Mouse (Mus musculus) intestine, postnatal 0 days (tissue): Measurements from ENCODE around the gene Ngrn. TPM values are rescaled to one million over a fixed set of nuclear protein-coding genes. Genes with fewer than 3 reads are reported as not detected.

Experiments
- ATAC-seq: fragments of 200-750 bp; cut with Nextera tagmentation; 2 replicates; pipeline ENCODE4 v1.8.0; 2017; ENCODE audit warnings: mild to moderate bottlenecking, moderate TSS enrichment, moderate library complexity
- H3K27ac ChIP-seq: fragments of 300-500 bp; sonication (generic); 2 replicates; pipeline ENCODE4 v1.5.1; 2014; ENCODE audit warnings: mild to moderate bottlenecking, low read depth, low read length, moderate library complexity
- H3K27me3 ChIP-seq: fragments of 300-500 bp; sonication (generic); replicated peaks from 2 replicates; pipeline ENCODE4 v1.6.1; 2014; ENCODE audit warnings: low read length, mixed read lengths; ENCODE audit not compliant: control insufficient read depth, insufficient read depth
- H3K36me3 ChIP-seq: fragments of 300-500 bp; sonication (generic); 2 replicates; pipeline ENCODE4 v1.6.1; 2014; ENCODE audit warnings: mild to moderate bottlenecking, moderate library complexity; ENCODE audit not compliant: control insufficient read depth, insufficient read depth
- H3K4me1 ChIP-seq: fragments of 300-500 bp; sonication (generic); replicated peaks from 2 replicates; pipeline ENCODE4 v1.6.1; 2014; ENCODE audit warnings: antibody characterized with exemption, low read length, mixed read lengths; ENCODE audit not compliant: control insufficient read depth, insufficient read depth
- H3K4me2 ChIP-seq: fragments of 300-500 bp; sonication (generic); replicated peaks from 2 replicates; pipeline ENCODE4 v1.6.1; 2014; ENCODE audit warnings: low read depth, mild to moderate bottlenecking, moderate library complexity
- H3K4me3 ChIP-seq: fragments of 300-500 bp; sonication (generic); 2 replicates; pipeline ENCODE4 v1.5.1; 2014; ENCODE audit warnings: low read depth, low read length
- H3K9ac ChIP-seq: fragments of 300-500 bp; sonication (generic); 2 replicates; pipeline ENCODE4 v1.6.1; 2014; ENCODE audit warnings: mild to moderate bottlenecking, low read depth, low read length
- H3K9me3 ChIP-seq: fragments of 300-500 bp; sonication (generic); 2 replicates; pipeline ENCODE4 v1.6.1; 2016; ENCODE audit warnings: mixed run types; ENCODE audit not compliant: control insufficient read depth
- CTCF ChIP-seq: sonication (generic); IDR thresholded peaks from 2 replicates; pipeline ENCODE4 v1.5.1; 2016; ENCODE audit warnings: low read depth, mild to moderate bottlenecking, control low read depth, antibody characterized with exemption, moderate library complexity
- WGBS: fragments of 180-500 bp; shearing (Covaris S2); extraction: QIAGEN DNeasy Blood & Tissue Kit; methylation state at CpG from one replicate; pipeline ENCODE4 v1.1.7; 2014; 5-methylcytosine and 5-hydroxymethylcytosine counted together
- polyA plus RNA-seq: library from polyadenylated mRNA; unstranded; fragments of >200 nt; fragmentation: Nextera tagmentation; extraction: Ambion mirVana; gene quantifications from 2 replicates; pipeline ENCODE4 v1.2.1, GENCODE M21; 2015

Ngrn gene
- polyA plus RNA-seq, 1 experiment from 2014 or later, result 30.2 TPM

GRCm38 (mm10) chr7:80280998-80281397, 20.0 kb downstream of the Ngrn start:
- no peak overlapping the region for H3K4me3 ChIP-seq
- peaks cover 52% of the 10 kb centered on the region for H3K36me3 ChIP-seq
- H3K9me3 ChIP-seq, result no peaks in the 10 kb centered on the region
- H3K4me1 ChIP-seq, result no peaks in the 10 kb centered on the region
- TF ChIP-seq CTCF, result peak; percentile 50
- no peak for ATAC-seq
- H3K27me3 ChIP-seq, result no peaks in the 10 kb centered on the region
- H3K9ac ChIP-seq, result no peak overlapping the region
- WGBS, result 93% methylated on average over 2 of the region's 2 CpGs
- no peak overlapping the region for H3K27ac ChIP-seq
- H3K4me2 ChIP-seq, result no peak overlapping the region

GRCm38 (mm10) chr7:80281646-80282045, 20.6 kb downstream of the Ngrn start:
- Histone ChIP-seq H3K27me3 (no peaks in the 10 kb centered on the region), H3K9ac (no peak overlapping the region), H3K36me3 (peaks cover 50% of the 10 kb centered on the region), H3K9me3 (no peaks in the 10 kb centered on the region), H3K4me1 (no peaks in the 10 kb centered on the region), H3K27ac (no peak overlapping the region), H3K4me3 (no peak overlapping the region), H3K4me2 (no peak overlapping the region)
- TF ChIP-seq CTCF, result no peak
- ATAC-seq, result no peak
- 77% methylated on average over 3 of the region's 3 CpGs for WGBS

- Histone ChIP-seq H3K4me3 (no peak overlapping the region), H3K27me3 (no peaks in the 10 kb centered on the region), H3K9ac (no peak overlapping the region), H3K27ac (peak overlapping the region; percentile 55), H3K4me2 (no peak overlapping the region), H3K36me3 (peaks cover 62% of the 10 kb centered on the region), H3K9me3 (no peaks in the 10 kb centered on the region), H3K4me1 (no peaks in the 10 kb centered on the region)
- 48% methylated on average over 3 of the region's 3 CpGs for whole genome bisulfite sequencing
- no peak for TF ChIP-seq CTCF
- peak; percentile 49; the same call in 1 of the 2 replicates for ATAC-seq
These were observed 22.4 kb downstream of the Ngrn start for GRCm38 (mm10) chr7:80283226-80283918.

GRCm38 (mm10) chr7:80284391-80284790, 23.4 kb downstream of the Ngrn start:
- Histone ChIP-seq H3K4me2 (no peak overlapping the region), H3K36me3 (peaks cover 52% of the 10 kb centered on the region), H3K4me3 (no peak overlapping the region), H3K9ac (no peak overlapping the region), H3K9me3 (no peaks in the 10 kb centered on the region), H3K27ac (peak overlapping the region; percentile 62), H3K27me3 (no peaks in the 10 kb centered on the region), H3K4me1 (no peaks in the 10 kb centered on the region)
- no peak for TF ChIP-seq CTCF
- whole genome bisulfite sequencing, result 80% methylated on average over 5 of the region's 5 CpGs
- 0 out of 2 replicates have a peak, but pooled peaks have one; percentile 22 for ATAC-seq

- no peak overlapping the region; the same call in 1 of the 2 replicates for H3K27ac ChIP-seq
- H3K27me3 ChIP-seq, result no peaks in the 10 kb centered on the region
- no peak overlapping the region for H3K4me3 ChIP-seq
- 93% methylated on average over 6 of the region's 6 CpGs for WGBS
- TF ChIP-seq CTCF, result no peak
- ATAC-seq, result no peak
- H3K9ac ChIP-seq, result no peak overlapping the region
- H3K36me3 ChIP-seq, result peaks cover 51% of the 10 kb centered on the region
- H3K4me1 ChIP-seq, result no peaks in the 10 kb centered on the region
- H3K9me3 ChIP-seq, result no peaks in the 10 kb centered on the region
- no peak overlapping the region for H3K4me2 ChIP-seq
These were observed 24.7 kb downstream of the Ngrn start for GRCm38 (mm10) chr7:80285725-80286124.

- Histone ChIP-seq H3K4me2 (no peak overlapping the region), H3K27me3 (no peaks in the 10 kb centered on the region), H3K36me3 (peaks cover 51% of the 10 kb centered on the region), H3K4me3 (no peak overlapping the region), H3K9ac (no peak overlapping the region), H3K27ac (no peak overlapping the region), H3K4me1 (no peaks in the 10 kb centered on the region), H3K9me3 (no peaks in the 10 kb centered on the region)
- TF ChIP-seq CTCF, result no peak
- WGBS, result 76% methylated on average over 10 of the region's 10 CpGs
- no peak for ATAC-seq
These were observed 26.7 kb downstream of the Ngrn start for GRCm38 (mm10) chr7:80287736-80288135.
